Mouse (Mus musculus): ENCODE results near the gene Sestd1. TPM values are rescaled to one million over a fixed set of nuclear protein-coding genes. Genes with fewer than 3 reads are reported as not detected.

Sestd1 gene
- polyA plus RNA-seq, 1 experiment from 2014 or later, result 11.6 TPM

- WGBS, result 67% methylated on average over 5 of the region's 5 CpGs
- peak overlapping the region; percentile 30; the same call in 1 of the 2 replicates for H3K4me2 ChIP-seq (ENCODE audit: low read depth, low read length)
- H3K9ac ChIP-seq (ENCODE audit: low read depth, low read length), result no peak overlapping the region
- H3K4me3 ChIP-seq (ENCODE audit: low read length), result no peak overlapping the region
- H3K27me3 ChIP-seq (replicated peaks; ENCODE audit: control insufficient read depth, insufficient read depth, low read length), result no peaks in the 10 kb centered on the region
- no peak overlapping the region; the same call in 1 of the 2 replicates for H3K27ac ChIP-seq (ENCODE audit: low read length)
- no peaks in the 10 kb centered on the region for H3K36me3 ChIP-seq (ENCODE audit: control insufficient read depth, insufficient read depth, low read length)
- ATAC-seq, result peak; percentile 60
- H3K4me1 ChIP-seq (ENCODE audit: control insufficient read depth, insufficient read depth, low read length), result peaks cover 19% of the 10 kb centered on the region
- no peaks in the 10 kb centered on the region for H3K9me3 ChIP-seq (ENCODE audit: control insufficient read depth, low read length)
Observed at GRCm38 (mm10) chr2:77275851-77276250, 4.5 kb downstream of the Sestd1 start.

- no peaks in the 10 kb centered on the region for H3K36me3 ChIP-seq (ENCODE audit: control insufficient read depth, insufficient read depth, low read length)
- no peaks in the 10 kb centered on the region for H3K9me3 ChIP-seq (ENCODE audit: control insufficient read depth, low read length)
- 73% methylated on average over 9 of the region's 9 CpGs for WGBS
- ATAC-seq, result no peak
- H3K27me3 ChIP-seq (replicated peaks; ENCODE audit: control insufficient read depth, insufficient read depth, low read length), result no peaks in the 10 kb centered on the region
- no peak overlapping the region for H3K4me3 ChIP-seq (ENCODE audit: low read length)
- no peak overlapping the region for H3K9ac ChIP-seq (ENCODE audit: low read depth, low read length)
- no peak overlapping the region for H3K4me2 ChIP-seq (ENCODE audit: low read depth, low read length)
- no peak overlapping the region; the same call in 1 of the 2 replicates for H3K27ac ChIP-seq (ENCODE audit: low read length)
- peaks cover 25% of the 10 kb centered on the region for H3K4me1 ChIP-seq (ENCODE audit: control insufficient read depth, insufficient read depth, low read length)
Observed at GRCm38 (mm10) chr2:77274976-77275641, 5.3 kb downstream of the Sestd1 start.

GRCm38 (mm10) chr2:77272953-77273352, 7.4 kb downstream of the Sestd1 start:
- no peaks in the 10 kb centered on the region for H3K27me3 ChIP-seq (replicated peaks; ENCODE audit: control insufficient read depth, insufficient read depth, low read length)
- H3K36me3 ChIP-seq (ENCODE audit: control insufficient read depth, insufficient read depth, low read length), result no peaks in the 10 kb centered on the region
- no peak for ATAC-seq
- H3K4me2 ChIP-seq (ENCODE audit: low read depth, low read length), result no peak overlapping the region
- no peak overlapping the region for H3K9ac ChIP-seq (ENCODE audit: low read depth, low read length)
- no peaks in the 10 kb centered on the region for H3K9me3 ChIP-seq (ENCODE audit: control insufficient read depth, low read length)
- peaks cover 39% of the 10 kb centered on the region for H3K4me1 ChIP-seq (ENCODE audit: control insufficient read depth, insufficient read depth, low read length)
- WGBS, result 82% methylated on average over 2 of the region's 2 CpGs
- H3K4me3 ChIP-seq (ENCODE audit: low read length), result no peak overlapping the region
- H3K27ac ChIP-seq (ENCODE audit: low read length), result no peak overlapping the region

- ATAC-seq, result no peak
- H3K4me2 ChIP-seq (ENCODE audit: low read depth, low read length), result no peak overlapping the region
- H3K27me3 ChIP-seq (replicated peaks; ENCODE audit: control insufficient read depth, insufficient read depth, low read length), result no peaks in the 10 kb centered on the region
- H3K9ac ChIP-seq (ENCODE audit: low read depth, low read length), result no peak overlapping the region
- H3K4me3 ChIP-seq (ENCODE audit: low read length), result no peak overlapping the region
- WGBS, result 79% methylated on average over 7 of the region's 7 CpGs
- no peak overlapping the region for H3K27ac ChIP-seq (ENCODE audit: low read length)
- H3K9me3 ChIP-seq (ENCODE audit: control insufficient read depth, low read length), result no peaks in the 10 kb centered on the region
- peaks cover 49% of the 10 kb centered on the region for H3K4me1 ChIP-seq (ENCODE audit: control insufficient read depth, insufficient read depth, low read length)
- no peaks in the 10 kb centered on the region for H3K36me3 ChIP-seq (ENCODE audit: control insufficient read depth, insufficient read depth, low read length)
Observed at GRCm38 (mm10) chr2:77270781-77271180, 9.6 kb downstream of the Sestd1 start.

- 49% methylated on average over 1 of the region's 1 CpGs for WGBS
- Histone ChIP-seq H3K9me3 (ENCODE audit: control insufficient read depth, low read length) (no peaks in the 10 kb centered on the region), H3K9ac (ENCODE audit: low read depth, low read length) (no peak overlapping the region), H3K4me3 (ENCODE audit: low read length) (no peak overlapping the region), H3K4me2 (ENCODE audit: low read depth, low read length) (no peak overlapping the region), H3K36me3 (ENCODE audit: control insufficient read depth, insufficient read depth, low read length) (no peaks in the 10 kb centered on the region), H3K27me3 (replicated peaks; ENCODE audit: control insufficient read depth, insufficient read depth, low read length) (no peaks in the 10 kb centered on the region), H3K27ac (ENCODE audit: low read length) (no peak overlapping the region), H3K4me1 (ENCODE audit: control insufficient read depth, insufficient read depth, low read length) (peaks cover 49% of the 10 kb centered on the region)
- no peak for ATAC-seq
Observed at GRCm38 (mm10) chr2:77270136-77270535, 10.3 kb downstream of the Sestd1 start.

GRCm38 (mm10) chr2:77268612-77269239, 11.7 kb downstream of the Sestd1 start:
- Histone ChIP-seq H3K27me3 (replicated peaks; ENCODE audit: control insufficient read depth, insufficient read depth, low read length) (no peaks in the 10 kb centered on the region), H3K4me2 (ENCODE audit: low read depth, low read length) (peak overlapping the region; percentile 31), H3K27ac (ENCODE audit: low read length) (peak overlapping the region; percentile 93), H3K36me3 (ENCODE audit: control insufficient read depth, insufficient read depth, low read length) (no peaks in the 10 kb centered on the region), H3K4me1 (ENCODE audit: control insufficient read depth, insufficient read depth, low read length) (peaks cover 53% of the 10 kb centered on the region), H3K9ac (ENCODE audit: low read depth, low read length) (0 out of 2 replicates have a peak overlapping the region, but pooled peaks have one; percentile 8), H3K9me3 (ENCODE audit: control insufficient read depth, low read length) (no peaks in the 10 kb centered on the region), H3K4me3 (ENCODE audit: low read length) (no peak overlapping the region)
- ATAC-seq, result peak; percentile 92
- WGBS, result 48% methylated on average over 5 of the region's 5 CpGs

GRCm38 (mm10) chr2:77266931-77267330, 13.5 kb downstream of the Sestd1 start:
- peaks cover 63% of the 10 kb centered on the region for H3K4me1 ChIP-seq (ENCODE audit: control insufficient read depth, insufficient read depth, low read length)
- no peak for ATAC-seq
- 92% methylated on average over 2 of the region's 2 CpGs for WGBS

GRCm38 (mm10) chr2:77266011-77266410, 14.4 kb downstream of the Sestd1 start:
- Histone ChIP-seq H3K9me3 (ENCODE audit: control insufficient read depth, low read length) (no peaks in the 10 kb centered on the region), H3K27me3 (replicated peaks; ENCODE audit: control insufficient read depth, insufficient read depth, low read length) (no peaks in the 10 kb centered on the region), H3K4me2 (ENCODE audit: low read depth, low read length) (no peak overlapping the region), H3K4me3 (ENCODE audit: low read length) (no peak overlapping the region), H3K27ac (ENCODE audit: low read length) (peak overlapping the region; percentile 68), H3K9ac (ENCODE audit: low read depth, low read length) (no peak overlapping the region), H3K4me1 (ENCODE audit: control insufficient read depth, insufficient read depth, low read length) (peaks cover 63% of the 10 kb centered on the region), H3K36me3 (ENCODE audit: control insufficient read depth, insufficient read depth, low read length) (no peaks in the 10 kb centered on the region)
- no peak for ATAC-seq
- 58% methylated on average over 3 of the region's 3 CpGs for WGBS

More at GRCm38 (mm10) chr2:77266931-77267330, 13.5 kb downstream of the Sestd1 start:
- Histone ChIP-seq H3K27ac (ENCODE audit: low read length) (no peak overlapping the region), H3K27me3 (replicated peaks; ENCODE audit: control insufficient read depth, insufficient read depth, low read length) (no peaks in the 10 kb centered on the region), H3K9ac (ENCODE audit: low read depth, low read length) (no peak overlapping the region), H3K4me3 (ENCODE audit: low read length) (no peak overlapping the region), H3K36me3 (ENCODE audit: control insufficient read depth, insufficient read depth, low read length) (no peaks in the 10 kb centered on the region), H3K4me2 (ENCODE audit: low read depth, low read length) (no peak overlapping the region), H3K9me3 (ENCODE audit: control insufficient read depth, low read length) (no peaks in the 10 kb centered on the region)

- no peak overlapping the region for H3K9ac ChIP-seq (ENCODE audit: low read depth, low read length)
Observed at GRCm38 (mm10) chr2:77265301-77265700, 15.1 kb downstream of the Sestd1 start.

More at GRCm38 (mm10) chr2:77265301-77265700, 15.1 kb downstream of the Sestd1 start:
- no peak overlapping the region for H3K4me3 ChIP-seq (ENCODE audit: low read length)
- H3K9me3 ChIP-seq (ENCODE audit: control insufficient read depth, low read length), result no peaks in the 10 kb centered on the region
- 43% methylated on average over 7 of the region's 7 CpGs for WGBS
- H3K27me3 ChIP-seq (replicated peaks; ENCODE audit: control insufficient read depth, insufficient read depth, low read length), result no peaks in the 10 kb centered on the region
- H3K27ac ChIP-seq (ENCODE audit: low read length), result no peak overlapping the region
- no peaks in the 10 kb centered on the region for H3K36me3 ChIP-seq (ENCODE audit: control insufficient read depth, insufficient read depth, low read length)
- no peak for ATAC-seq
- H3K4me2 ChIP-seq (ENCODE audit: low read depth, low read length), result no peak overlapping the region
- H3K4me1 ChIP-seq (ENCODE audit: control insufficient read depth, insufficient read depth, low read length), result peaks cover 57% of the 10 kb centered on the region

All from intestine, embryonic 16.5 days (tissue).